Mouse (Mus musculus): ENCODE results near the gene Ric3.

DNA sequence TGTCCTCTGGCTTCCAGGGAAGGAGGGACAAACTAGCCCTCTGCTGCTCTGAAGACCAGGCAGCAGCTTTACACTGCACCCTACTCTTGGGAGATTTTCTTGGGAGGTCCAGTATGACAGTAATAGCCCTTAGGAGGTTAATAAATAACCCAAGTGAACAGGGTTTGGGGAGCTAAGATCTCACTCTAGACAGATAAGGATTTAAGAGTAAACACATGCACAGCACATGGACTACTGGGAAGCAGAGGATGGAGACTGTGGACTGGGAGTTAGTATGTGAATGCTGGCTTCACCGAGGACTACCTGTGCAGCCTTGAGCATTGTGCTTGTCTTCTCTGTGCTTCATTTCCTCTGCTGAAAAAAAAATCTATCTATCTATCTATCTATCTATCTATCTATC is 73.9 kb downstream of the Ric3 start:
- TF ChIP-seq CTCF (IDR thresholded peaks at IDR 0.05; ENCODE audit: borderline replicate concordance, insufficient read depth, low read depth, low read length) = no peak
- no peak for TF ChIP-seq POLR2A (IDR thresholded peaks at IDR 0.05; ENCODE audit: borderline replicate concordance, insufficient read depth, low read length)

Measured in cerebellum, adult 2 months (tissue).